Mouse (Mus musculus): ENCODE results near the gene Nphs1. TPM values are rescaled to one million over a fixed set of nuclear protein-coding genes. Genes with fewer than 3 reads are reported as not detected.

The Nphs1 gene
- total and polyA plus RNA-seq, 3 experiments = 1.0 to 2.4 TPM; not detected in 1

GRCm38 (mm10) chr7:30484250-30484649 lies 26.1 kb downstream of the Nphs1 start:
- in situ Hi-C loops (cut with MboI; ENCODE audit: low pct_ligation_motif_present, low pct_unique_long_range_greater_than_20kb, low sequenced_read_pairs) (no loop called here), dilution Hi-C loops (cut with MboI; ENCODE audit: extremely low pct_ligation_motif_present, extremely low pct_unique_long_range_greater_than_20kb, low sequenced_read_pairs) (no loop called here)
- Histone ChIP-seq H3K4me3 (replicated peaks in 1 of 3; ENCODE audit: low read depth in 2 of 3, low read length in 2 of 3, poor library complexity in 1 of 3) (no peak overlapping the region), H3K9me3 (replicated peaks; ENCODE audit: low read length) (peaks cover 9% of the 10 kb centered on the region), H3K27ac (ENCODE audit: insufficient read depth, low read depth) (no peak overlapping the region), H3K79me2 (replicated peaks; ENCODE audit: control insufficient read depth, extremely low read depth, insufficient read depth, poor library complexity, severe bottlenecking) (no peaks in the 10 kb centered on the region), H3K36me3 (replicated peaks in 1 of 2; ENCODE audit: control insufficient read depth in 1 of 2, insufficient read depth in 1 of 2, low read length in 1 of 2) (no peaks in the 10 kb centered on the region), H3K9ac (ENCODE audit: insufficient read depth, low read depth) (no peak overlapping the region), H3K27me3 (replicated peaks) (peaks cover 76% of the 10 kb centered on the region), H3K4me1 (ENCODE audit: control insufficient read depth in 1 of 2, insufficient read depth in 2 of 2) (no peaks in the 10 kb centered on the region), H3K4me2 (ENCODE audit: insufficient read depth, low read depth, poor library complexity, severe bottlenecking) (no peak overlapping the region)
- no peak for DNase-seq (ENCODE audit: extremely low read depth)
- TF ChIP-seq USF1 (IDR thresholded peaks at IDR 0.05; ENCODE audit: low read depth, low read length) (no peak), RCOR1 (conservative IDR thresholded peaks at IDR 0.05; ENCODE audit: low read depth, low read length) (no peak), ZC3H11A (IDR thresholded peaks at IDR 0.05; ENCODE audit: low read depth, low read length) (no peak), ZNF384 (IDR thresholded peaks at IDR 0.05; ENCODE audit: low read depth, low read length) (no peak), TBP (conservative IDR thresholded peaks at IDR 0.05; ENCODE audit: low read depth, low read length) (no peak), BHLHE40 (IDR thresholded peaks at IDR 0.05; ENCODE audit: low read depth, low read length) (no peak), ZKSCAN1 (IDR thresholded peaks at IDR 0.05; ENCODE audit: borderline replicate concordance, low read depth, low read length) (no peak), ZMIZ1 (IDR thresholded peaks at IDR 0.05; ENCODE audit: low read depth, low read length) (no peak), MAFK (IDR thresholded peaks at IDR 0.05; ENCODE audit: insufficient replicate concordance, low read length) (no peak), EP300 (IDR thresholded peaks at IDR 0.05; ENCODE audit: low read length) (no peak), NELFE (IDR thresholded peaks at IDR 0.05; ENCODE audit: low read depth, low read length) (no peak), E2F4 (IDR thresholded peaks at IDR 0.05; ENCODE audit: insufficient replicate concordance, low read depth, low read length) (no peak), ELF1 (IDR thresholded peaks at IDR 0.05; ENCODE audit: low read depth, low read length) (no peak), MXI1 (IDR thresholded peaks at IDR 0.05; ENCODE audit: low read depth, low read length) (no peak)

DNA sequence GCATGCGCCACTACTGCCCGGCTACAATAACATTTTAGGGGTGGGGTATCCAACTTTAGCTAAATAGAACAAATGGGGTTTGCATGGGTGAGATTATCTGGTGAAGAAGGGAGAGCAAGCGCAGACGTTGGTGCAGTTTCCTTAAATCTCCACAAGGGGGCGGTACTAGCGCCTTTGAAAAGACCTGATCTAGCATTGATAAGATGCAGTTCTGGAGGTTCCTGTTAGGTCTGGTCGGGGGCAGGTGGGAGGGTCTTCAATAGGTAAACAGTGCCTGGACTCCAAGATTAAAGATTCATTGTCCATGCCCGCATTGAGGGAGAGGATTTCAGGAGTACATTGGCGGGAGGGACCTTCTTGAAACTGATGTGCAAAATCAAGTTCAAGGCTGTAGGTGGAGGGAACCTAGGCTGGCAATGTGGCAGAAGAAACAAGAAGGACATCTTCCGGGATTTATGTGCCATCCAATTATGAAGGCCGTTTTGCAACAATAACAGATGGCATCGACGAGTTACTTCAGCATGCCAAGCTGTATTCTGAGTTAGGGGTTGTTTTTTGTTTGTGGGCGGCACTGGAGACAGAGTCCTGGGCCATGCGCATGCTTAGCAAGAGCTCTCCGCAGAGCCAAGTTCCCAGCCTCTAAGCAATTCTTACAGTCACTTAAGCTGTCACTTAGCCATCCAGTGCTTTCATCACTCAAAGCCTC lies 32.3 kb downstream of the Nphs1 start:
- Histone ChIP-seq H3K4me1 (ENCODE audit: control insufficient read depth in 1 of 2, insufficient read depth in 2 of 2) (no peaks in the 10 kb centered on the region), H3K4me2 (ENCODE audit: insufficient read depth, low read depth, poor library complexity, severe bottlenecking) (no peak overlapping the region), H3K9me3 (replicated peaks; ENCODE audit: low read length) (peaks cover 14% of the 10 kb centered on the region), H3K79me2 (replicated peaks; ENCODE audit: control insufficient read depth, extremely low read depth, insufficient read depth, poor library complexity, severe bottlenecking) (no peaks in the 10 kb centered on the region), H3K27me3 (replicated peaks) (peaks cover 72% of the 10 kb centered on the region), H3K27ac (ENCODE audit: insufficient read depth, low read depth) (no peak overlapping the region), H3K36me3 (replicated peaks in 1 of 2; ENCODE audit: control insufficient read depth in 1 of 2, insufficient read depth in 1 of 2, low read length in 1 of 2) (no peaks in the 10 kb centered on the region), H3K9ac (ENCODE audit: insufficient read depth, low read depth) (no peak overlapping the region), H3K4me3 (replicated peaks in 1 of 3; ENCODE audit: low read depth in 2 of 3, low read length in 2 of 3, poor library complexity in 1 of 3) (no peak overlapping the region)
- dilution Hi-C loops (cut with MboI; ENCODE audit: extremely low pct_ligation_motif_present, extremely low pct_unique_long_range_greater_than_20kb, low sequenced_read_pairs) (no loop called here), in situ Hi-C loops (cut with MboI; ENCODE audit: low pct_ligation_motif_present, low pct_unique_long_range_greater_than_20kb, low sequenced_read_pairs) (loop anchor here (10.0 kb wide), 1 partner anchor 46 kb away; the partner anchor contains the start of gene Aplp1)
- DNase-seq (ENCODE audit: extremely low read depth) = peak; percentile 67
- TF ChIP-seq MYC (IDR thresholded peaks at IDR 0.05; ENCODE audit: low read depth, low read length) (no peak), SMC3 (IDR thresholded peaks at IDR 0.05; ENCODE audit: low read depth, low read length) (peak; percentile 70), CTCF (conservative IDR thresholded peaks at IDR 0.05 in 1 of 2, IDR thresholded peaks at IDR 0.05 in 1 of 2; ENCODE audit: low read depth in 2 of 2, low read length in 2 of 2) (peak; percentile 78 to 85), RAD21 (IDR thresholded peaks at IDR 0.05; ENCODE audit: low read depth, low read length) (peak; percentile 55)

All from CH12.LX (cell line).